Mouse (Mus musculus): ENCODE measurements around the gene Bloc1s1. TPM values are rescaled to one million over a fixed set of nuclear protein-coding genes. Genes with fewer than 3 reads are reported as not detected.

Bloc1s1 gene
- polyA plus RNA-seq, 1 experiment from 2014 or later, result 194 TPM

- no peaks in the 10 kb centered on the region for H3K36me3 ChIP-seq
- H3K4me3 ChIP-seq (replicated peaks), result peak overlapping the region; percentile 87
- H3K27me3 ChIP-seq (replicated peaks), result 0 out of 2 replicates have a peak, but pooled peaks cover 2% of the 10 kb centered on the region
- H3K27ac ChIP-seq, result peak overlapping the region; percentile 95
- H3K9ac ChIP-seq, result peak overlapping the region; percentile 79
- H3K9me3 ChIP-seq, result no peaks in the 10 kb centered on the region
- H3K4me2 ChIP-seq (replicated peaks), result peak overlapping the region; percentile 63
- peaks cover 41% of the 10 kb centered on the region for H3K4me1 ChIP-seq (replicated peaks)
- WGBS, result under 1% methylated on average over 42 of the region's 42 CpGs
- ATAC-seq, result peak; percentile 96
Observed at GRCm38 (mm10) chr10:128923013-128923691, 683 bp downstream of the Bloc1s1 start.

DNA sequence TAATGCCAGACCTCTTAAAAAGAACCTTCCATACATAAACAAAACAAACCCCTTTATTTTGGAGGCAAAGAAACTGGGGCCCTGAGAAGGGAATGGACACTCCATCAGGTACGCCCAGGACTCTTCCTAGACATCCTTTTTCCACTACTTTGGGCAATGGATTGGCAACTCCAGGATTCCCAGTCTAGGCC lies 1.1 kb downstream of the Bloc1s1 start, which contains the start of gene Rdh5:
Gene Rdh5 (minus strand): TSS at position 67 of the 191 bp plus-strand sequence.
- no peak for ATAC-seq
- H3K9me3 ChIP-seq, result no peaks in the 10 kb centered on the region
- 7% methylated on average over 1 of the region's 1 CpGs for WGBS
- peaks cover 41% of the 10 kb centered on the region for H3K4me1 ChIP-seq (replicated peaks)
- peak within 1 kb of the TSS; percentile 95 for H3K27ac ChIP-seq
- H3K36me3 ChIP-seq, result peaks cover 4% of the 10 kb centered on the region; the same call in 1 of the 2 replicates
- peak within 1 kb of the TSS; percentile 79 for H3K9ac ChIP-seq
- 0 out of 2 replicates have a peak, but pooled peaks cover 2% of the 10 kb centered on the region for H3K27me3 ChIP-seq (replicated peaks)
- H3K4me2 ChIP-seq (replicated peaks), result peak within 1 kb of the TSS; percentile 63
- H3K4me3 ChIP-seq (replicated peaks), result peak within 1 kb of the TSS; percentile 87

GRCm38 (mm10) chr10:128921883-128922821 lies 1.7 kb downstream of the Bloc1s1 start:
- Histone ChIP-seq H3K4me1 (replicated peaks) (peaks cover 41% of the 10 kb centered on the region), H3K9me3 (no peaks in the 10 kb centered on the region), H3K27me3 (replicated peaks) (no peaks in the 10 kb centered on the region), H3K4me2 (replicated peaks) (peak overlapping the region; percentile 63), H3K27ac (peak overlapping the region; percentile 95; the same call in 1 of the 2 replicates), H3K9ac (peak overlapping the region; percentile 79), H3K4me3 (replicated peaks) (peak overlapping the region; percentile 87), H3K36me3 (peaks cover 9% of the 10 kb centered on the region; the same call in 1 of the 2 replicates)
- WGBS, result 72% methylated on average over 16 of the region's 16 CpGs
- no peak for ATAC-seq

DNA sequence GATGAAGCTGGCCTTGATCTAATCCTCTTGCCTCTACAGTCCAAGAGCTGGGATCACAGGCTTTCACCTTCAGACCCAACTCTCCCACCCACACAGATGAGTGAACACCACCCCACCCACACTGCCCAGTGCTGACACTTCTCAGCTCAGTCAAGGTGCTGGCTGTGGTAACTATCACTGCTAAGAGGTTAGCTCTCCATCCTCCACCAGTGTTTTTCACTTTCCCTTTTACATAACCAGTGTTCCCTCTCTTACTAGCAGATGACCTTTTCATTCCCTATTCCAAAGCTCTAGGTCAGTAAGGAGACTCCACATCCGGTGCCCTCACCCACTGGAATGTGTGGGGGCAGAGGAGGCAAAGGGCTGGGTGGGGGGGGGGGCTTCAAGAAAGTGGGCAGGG lies 2.6 kb downstream of the Bloc1s1 start:
- no peak for ATAC-seq
- H3K4me1 ChIP-seq (replicated peaks), result peaks cover 41% of the 10 kb centered on the region
- H3K27me3 ChIP-seq (replicated peaks), result no peaks in the 10 kb centered on the region
- peak overlapping the region; percentile 55; the same call in 1 of the 2 replicates for H3K27ac ChIP-seq
- WGBS, result 55% methylated on average over 1 of the region's 1 CpGs
- H3K9ac ChIP-seq, result no peak overlapping the region
- peaks cover 15% of the 10 kb centered on the region for H3K36me3 ChIP-seq
- H3K4me2 ChIP-seq (replicated peaks), result peak overlapping the region; percentile 63; the same call in 1 of the 2 replicates
- no peak overlapping the region for H3K4me3 ChIP-seq (replicated peaks)
- H3K9me3 ChIP-seq, result no peaks in the 10 kb centered on the region

GRCm38 (mm10) chr10:128920736-128921161 lies 3.1 kb downstream of the Bloc1s1 start:
- 60% methylated on average over 3 of the region's 3 CpGs for WGBS
- no peak overlapping the region for H3K9ac ChIP-seq
- H3K27me3 ChIP-seq (replicated peaks), result no peaks in the 10 kb centered on the region
- ATAC-seq, result no peak
- H3K9me3 ChIP-seq, result no peaks in the 10 kb centered on the region
- peak overlapping the region; percentile 78; the same call in 1 of the 2 replicates for H3K27ac ChIP-seq
- H3K4me3 ChIP-seq (replicated peaks), result no peak overlapping the region
- H3K4me1 ChIP-seq (replicated peaks), result peaks cover 41% of the 10 kb centered on the region
- 0 out of 2 replicates have a peak overlapping the region, but pooled peaks have one; percentile 6 for H3K4me2 ChIP-seq (replicated peaks)
- peaks cover 15% of the 10 kb centered on the region for H3K36me3 ChIP-seq

GRCm38 (mm10) chr10:128919966-128920365 lies 3.9 kb downstream of the Bloc1s1 start:
- H3K27me3 ChIP-seq (replicated peaks), result no peaks in the 10 kb centered on the region
- H3K4me2 ChIP-seq (replicated peaks), result no peak overlapping the region
- no peak overlapping the region for H3K4me3 ChIP-seq (replicated peaks)
- no peak overlapping the region for H3K9ac ChIP-seq
- H3K4me1 ChIP-seq (replicated peaks), result peaks cover 41% of the 10 kb centered on the region
- no peaks in the 10 kb centered on the region for H3K9me3 ChIP-seq
- WGBS, result 76% methylated on average over 7 of the region's 7 CpGs
- ATAC-seq, result no peak
- peaks cover 18% of the 10 kb centered on the region for H3K36me3 ChIP-seq
- peak overlapping the region; percentile 78; the same call in 1 of the 2 replicates for H3K27ac ChIP-seq

DNA sequence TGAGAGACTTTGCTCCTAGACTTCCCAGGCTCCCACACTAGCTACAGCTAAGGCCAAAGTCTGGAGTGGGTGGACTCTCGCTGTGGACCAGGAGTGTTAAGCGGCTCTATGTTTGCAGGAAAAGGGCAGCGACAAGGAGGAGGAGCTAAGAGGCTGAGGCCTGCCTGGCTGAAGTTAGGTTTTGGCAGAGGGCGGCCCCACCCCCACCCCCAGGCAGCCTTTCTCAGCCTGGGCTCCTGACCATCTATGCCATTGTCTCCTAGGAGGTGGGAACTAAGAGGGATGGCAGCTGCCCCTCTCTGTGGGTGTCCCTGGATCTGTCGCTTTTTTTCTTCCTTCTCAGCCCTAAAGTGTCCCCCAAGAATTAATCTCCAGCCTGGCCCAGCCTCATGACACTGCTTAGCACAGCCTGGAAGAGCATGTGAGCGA lies 4.6 kb downstream of the Bloc1s1 start:
- Histone ChIP-seq H3K36me3 (peaks cover 20% of the 10 kb centered on the region), H3K9ac (no peak overlapping the region), H3K9me3 (no peaks in the 10 kb centered on the region), H3K4me2 (replicated peaks) (no peak overlapping the region; the same call in 1 of the 2 replicates), H3K4me3 (replicated peaks) (no peak overlapping the region), H3K27ac (peak overlapping the region; percentile 78), H3K4me1 (replicated peaks) (peaks cover 41% of the 10 kb centered on the region), H3K27me3 (replicated peaks) (no peaks in the 10 kb centered on the region)
- 19% methylated on average over 6 of the region's 6 CpGs for WGBS
- ATAC-seq, result peak; percentile 67

DNA sequence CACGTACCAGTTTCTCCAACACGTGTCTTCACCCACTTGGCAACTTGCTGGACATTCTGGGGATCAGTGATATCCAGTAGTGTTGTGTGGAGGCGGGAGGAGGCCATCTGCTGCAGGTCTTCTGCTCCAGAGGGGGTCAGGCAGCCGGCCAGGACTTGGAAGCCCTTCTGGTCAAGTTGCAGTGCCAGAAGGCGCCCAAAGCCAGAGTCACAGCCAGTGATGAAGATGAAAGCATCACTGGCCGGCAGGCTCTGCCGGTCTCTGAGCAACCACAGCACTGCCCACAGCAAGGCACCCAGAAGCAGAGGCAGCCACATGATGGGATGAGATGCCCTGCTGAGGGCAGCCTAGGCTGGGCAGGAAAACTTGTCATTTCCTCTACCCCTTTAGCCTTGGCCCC lies 5.6 kb downstream of the Bloc1s1 start:
- Histone ChIP-seq H3K27ac (peak overlapping the region; percentile 78; the same call in 1 of the 2 replicates), H3K4me1 (replicated peaks) (peaks cover 41% of the 10 kb centered on the region), H3K36me3 (peaks cover 29% of the 10 kb centered on the region), H3K4me2 (replicated peaks) (no peak overlapping the region), H3K4me3 (replicated peaks) (no peak overlapping the region), H3K9ac (no peak overlapping the region), H3K9me3 (no peaks in the 10 kb centered on the region), H3K27me3 (replicated peaks) (no peaks in the 10 kb centered on the region)
- WGBS, result 84% methylated on average over 7 of the region's 7 CpGs
- ATAC-seq, result no peak

GRCm38 (mm10) chr10:128917400-128917799 lies 6.4 kb downstream of the Bloc1s1 start:
- H3K9ac ChIP-seq, result no peak overlapping the region
- ATAC-seq, result no peak
- no peak overlapping the region for H3K4me3 ChIP-seq (replicated peaks)
- H3K4me2 ChIP-seq (replicated peaks), result no peak overlapping the region
- peaks cover 37% of the 10 kb centered on the region for H3K4me1 ChIP-seq (replicated peaks)
- H3K27ac ChIP-seq, result no peak overlapping the region
- 89% methylated on average over 6 of the region's 6 CpGs for WGBS
- peaks cover 29% of the 10 kb centered on the region for H3K36me3 ChIP-seq
- H3K9me3 ChIP-seq, result no peaks in the 10 kb centered on the region
- H3K27me3 ChIP-seq (replicated peaks), result no peaks in the 10 kb centered on the region

DNA sequence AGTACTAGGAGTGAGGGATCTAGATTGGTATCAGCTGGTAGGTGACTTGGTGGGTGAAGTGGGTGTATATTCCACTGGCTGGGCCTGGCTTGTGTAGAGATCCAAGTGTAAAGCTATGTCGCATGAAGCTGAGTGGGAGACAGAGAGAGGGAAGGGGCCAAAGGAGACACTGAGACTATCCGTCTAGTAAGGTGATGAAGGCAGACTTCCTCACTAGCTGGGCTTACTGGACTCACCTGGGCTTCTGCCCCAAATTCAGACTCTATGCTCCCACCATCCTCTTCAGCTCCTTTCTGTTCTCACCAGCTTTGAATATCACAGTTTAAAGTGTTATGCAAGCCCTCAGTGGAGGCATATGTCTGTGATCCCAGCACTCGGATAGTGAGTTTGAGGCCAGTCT lies 7.2 kb downstream of the Bloc1s1 start:
- no peak overlapping the region for H3K4me2 ChIP-seq (replicated peaks)
- H3K27ac ChIP-seq, result no peak overlapping the region
- WGBS, result 86% methylated on average over 3 of the region's 3 CpGs
- no peak overlapping the region for H3K4me3 ChIP-seq (replicated peaks)
- ATAC-seq, result no peak
- peaks cover 30% of the 10 kb centered on the region for H3K4me1 ChIP-seq (replicated peaks)
- H3K36me3 ChIP-seq, result peaks cover 29% of the 10 kb centered on the region
- no peaks in the 10 kb centered on the region for H3K27me3 ChIP-seq (replicated peaks)
- H3K9me3 ChIP-seq, result no peaks in the 10 kb centered on the region
- H3K9ac ChIP-seq, result no peak overlapping the region

GRCm38 (mm10) chr10:128915550-128915949 lies 8.3 kb downstream of the Bloc1s1 start:
- Histone ChIP-seq H3K4me3 (replicated peaks) (no peak overlapping the region), H3K4me2 (replicated peaks) (no peak overlapping the region), H3K27ac (no peak overlapping the region), H3K27me3 (replicated peaks) (no peaks in the 10 kb centered on the region), H3K4me1 (replicated peaks) (peaks cover 30% of the 10 kb centered on the region), H3K36me3 (peaks cover 29% of the 10 kb centered on the region), H3K9me3 (no peaks in the 10 kb centered on the region), H3K9ac (no peak overlapping the region)
- WGBS, result 95% methylated on average over 2 of the region's 2 CpGs
- no peak for ATAC-seq

- Histone ChIP-seq H3K36me3 (peaks cover 29% of the 10 kb centered on the region), H3K4me3 (replicated peaks) (no peak overlapping the region), H3K4me1 (replicated peaks) (peaks cover 22% of the 10 kb centered on the region), H3K27me3 (replicated peaks) (no peaks in the 10 kb centered on the region), H3K27ac (no peak overlapping the region), H3K9me3 (no peaks in the 10 kb centered on the region), H3K9ac (no peak overlapping the region), H3K4me2 (replicated peaks) (no peak overlapping the region)
- no peak for ATAC-seq
- 92% methylated on average over 12 of the region's 12 CpGs for WGBS
Observed at GRCm38 (mm10) chr10:128913696-128914095, 10.1 kb downstream of the Bloc1s1 start.

Data from intestine, embryonic 15.5 days (tissue).